Mouse (Mus musculus): Measurements from ENCODE around the gene Ednra. TPM values are rescaled to one million over a fixed set of nuclear protein-coding genes. Genes with fewer than 3 reads are reported as not detected.
A peak's percentile ranks its signal among the peaks of the same experiment; 100 is the strongest.

Ednra gene
- polyA plus RNA-seq, 1 experiment from 2014 or later = 2.5 TPM

GRCm38 (mm10) chr8:77658356-77658755, 65.9 kb downstream of the Ednra start:
- no peak for DNase-seq (ENCODE audit: low spot score)

- DNase-seq (ENCODE audit: low spot score) = no peak
Observed at GRCm38 (mm10) chr8:77650646-77651190, 73.5 kb downstream of the Ednra start.

GRCm38 (mm10) chr8:77640093-77640839, 84.0 kb downstream of the Ednra start:
- DNase-seq (ENCODE audit: low spot score) = no peak

GRCm38 (mm10) chr8:77637593-77637992, 86.7 kb downstream of the Ednra start:
- no peak for DNase-seq (ENCODE audit: low spot score)

GRCm38 (mm10) chr8:77634035-77634434, 90.2 kb downstream of the Ednra start:
- DNase-seq (ENCODE audit: low spot score) = no peak

GRCm38 (mm10) chr8:77633211-77633610, 91.1 kb downstream of the Ednra start:
- DNase-seq (ENCODE audit: low spot score) = no peak

GRCm38 (mm10) chr8:77630691-77631090, 93.6 kb downstream of the Ednra start:
- no peak for DNase-seq (ENCODE audit: low spot score)

- DNase-seq (ENCODE audit: low spot score) = peak; percentile 84
Observed at GRCm38 (mm10) chr8:77629858-77630537, 94.3 kb downstream of the Ednra start.

GRCm38 (mm10) chr8:77623677-77624209, 100.5 kb downstream of the Ednra start:
- peak; percentile 34 for DNase-seq (ENCODE audit: low spot score)

GRCm38 (mm10) chr8:77617916-77618315, 106.3 kb downstream of the Ednra start:
- DNase-seq (ENCODE audit: low spot score) = no peak

Other genes starting within 250 kb of the Ednra start
- gene Arhgap10, start 206.5 kb downstream of the Ednra start, polyA plus RNA-seq (2015; fragmentation: Nextera tagmentation; extraction: Ambion mirVana) = 16.5 and 17.8 TPM in 2 replicates
- 23.8 and 25.8 TPM in 2 replicates for gene Prmt9, start 175.1 kb downstream of the Ednra start, polyA plus RNA-seq (2015; fragmentation: Nextera tagmentation; extraction: Ambion mirVana)
- 31.5 and 32.3 TPM in 2 replicates for gene Tmem184c, start 113.8 kb downstream of the Ednra start, polyA plus RNA-seq (2015; fragmentation: Nextera tagmentation; extraction: Ambion mirVana)

Measured in thymus, postnatal 0 days (tissue).